In genomic region chr19:16176426-16176825, GRCm38 (mm10) we compare ENCODE assay signal across 17 mouse cellular contexts. TPM values are rescaled to one million over a fixed set of nuclear protein-coding genes. Genes with fewer than 3 reads are reported as not detected.
DNase-seq lines count a peak whose midpoint lies in the region; ATAC-seq and TF ChIP-seq lines count a peak whose summit lies in the region.
"Had no signal": no experiment of that assay in that cellular context is flagged by ENCODE, and none has a peak within 500 bp of the region (broad histone marks: within the 10 kb centered on the region; RNA-seq: fewer than 3 reads in every experiment).

No protein-coding gene starts in this region.

- no peak overlapping the region for H3K9ac ChIP-seq in heart, adult 2 months (ENCODE audit: low read depth, low read length)
- H3K9ac ChIP-seq in embryonic facial prominence, embryonic 15.5 days: no peak overlapping the region
- H3K9ac ChIP-seq in limb, embryonic 12.5 days (replicated peaks): no peak overlapping the region
- H3K9ac ChIP-seq: forebrain, postnatal 0 days; hindbrain, embryonic 12.5 days; liver, postnatal 0 days; neural tube, embryonic 12.5 days had no signal

- TF ChIP-seq POLR2A in heart, adult 2 months (IDR thresholded peaks at IDR 0.05; ENCODE audit: insufficient read depth, low read depth, low read length): no peak

- peak; percentile 19; the same call in 1 of the 2 replicates for TF ChIP-seq CTCF in heart, adult 2 months (IDR thresholded peaks at IDR 0.05)
- TF ChIP-seq CTCF in layer of hippocampus, adult 2 months (conservative IDR thresholded peaks at IDR 0.05): no peak

- H3K4me1 ChIP-seq in heart, adult 2 months (ENCODE audit: control insufficient read depth, insufficient read depth, low read length): peaks cover 23% of the 10 kb centered on the region
- peaks cover 34% of the 10 kb centered on the region for H3K4me1 ChIP-seq in embryonic facial prominence, embryonic 15.5 days
- peaks cover 37% of the 10 kb centered on the region for H3K4me1 ChIP-seq in limb, embryonic 12.5 days (replicated peaks)

- H3K9me3 ChIP-seq in embryonic facial prominence, embryonic 15.5 days (replicated peaks): no peaks in the 10 kb centered on the region
- H3K9me3 ChIP-seq in limb, embryonic 12.5 days: no peaks in the 10 kb centered on the region
- H3K9me3 ChIP-seq: hindbrain, embryonic 12.5 days; neural tube, embryonic 12.5 days had no signal

- H3K4me3 ChIP-seq in heart, adult 2 months: no peak overlapping the region
- H3K4me3 ChIP-seq in layer of hippocampus, adult 2 months: no peak overlapping the region
- no peak overlapping the region for H3K4me3 ChIP-seq in embryonic facial prominence, embryonic 15.5 days (replicated peaks)
- H3K4me3 ChIP-seq in limb, embryonic 12.5 days (replicated peaks): no peak overlapping the region
- H3K4me3 ChIP-seq: hindbrain, embryonic 12.5 days; neural tube, embryonic 12.5 days had no signal

- intact Hi-C loops in heart, adult 2 months (cut with DNase I): no loop called here
- intact Hi-C loops in heart, postnatal 10 days (cut with DNase I): no loop called here

- peaks cover 2% of the 10 kb centered on the region for H3K79me2 ChIP-seq in heart, adult 2 months (replicated peaks; ENCODE audit: control insufficient read depth, insufficient read depth, low read length)

- no peak for ATAC-seq in embryonic facial prominence, embryonic 15.5 days (ENCODE audit: insufficient number of reproducible peaks, low FRiP score, low TSS enrichment, low read depth)
- ATAC-seq in limb, embryonic 12.5 days (ENCODE audit: insufficient number of reproducible peaks, insufficient read depth, low FRiP score, low TSS enrichment, low read depth): no peak
- ATAC-seq: forebrain, postnatal 0 days; liver, postnatal 0 days had no signal

- WGBS in heart, adult 2 months: 45% methylated on average over 5 of the region's 5 CpGs
- WGBS in embryonic facial prominence, embryonic 15.5 days: 19% methylated on average over 5 of the region's 5 CpGs
- WGBS in limb, embryonic 12.5 days: 56% methylated on average over 5 of the region's 5 CpGs

- H3K36me3 ChIP-seq in heart, adult 2 months (ENCODE audit: control insufficient read depth, insufficient read depth, low read length): peaks cover 18% of the 10 kb centered on the region
- no peaks in the 10 kb centered on the region for H3K36me3 ChIP-seq in embryonic facial prominence, embryonic 15.5 days
- no peaks in the 10 kb centered on the region for H3K36me3 ChIP-seq in limb, embryonic 12.5 days
- H3K36me3 ChIP-seq: hindbrain, embryonic 12.5 days; neural tube, embryonic 12.5 days had no signal

- no peak for TF ChIP-seq EP300 in heart, adult 2 months (IDR thresholded peaks at IDR 0.05; ENCODE audit: insufficient read depth, low read depth, low read length)

- H3K27me3 ChIP-seq in heart, adult 2 months (ENCODE audit: control insufficient read depth, insufficient read depth, low read length): no peaks in the 10 kb centered on the region
- H3K27me3 ChIP-seq in embryonic facial prominence, embryonic 15.5 days: no peaks in the 10 kb centered on the region
- no peaks in the 10 kb centered on the region for H3K27me3 ChIP-seq in limb, embryonic 12.5 days
- H3K27me3 ChIP-seq: hindbrain, embryonic 12.5 days; neural tube, embryonic 12.5 days had no signal

- DNase-seq in heart, adult 2 months: no peak
- no peak for DNase-seq in heart, postnatal 10 days
- no peak for DNase-seq in layer of hippocampus, adult 2 months (ENCODE audit: low spot score in 2 of 2)
- no peak for DNase-seq in layer of hippocampus, adult 9-11 months
- no peak for DNase-seq in MN1 (ENCODE audit: low spot score)
- no peak for DNase-seq in cerebellum, postnatal 14 days
- DNase-seq: adrenal gland, adult 2 months; cerebellum, adult 9-10 months; forebrain, postnatal 0 days; gastrocnemius, postnatal 14 days; kidney, adult 8-10 months; left cerebral cortex, postnatal 4 days; liver, postnatal 0 days had no signal

- H3K4me2 ChIP-seq in embryonic facial prominence, embryonic 15.5 days (replicated peaks): no peak overlapping the region
- H3K4me2 ChIP-seq in limb, embryonic 12.5 days: no peak overlapping the region
- H3K4me2 ChIP-seq: hindbrain, embryonic 12.5 days; neural tube, embryonic 12.5 days had no signal

- no peak overlapping the region for H3K27ac ChIP-seq in heart, adult 2 months
- peak overlapping the region; percentile 8; the same call in 1 of the 2 replicates for H3K27ac ChIP-seq in layer of hippocampus, adult 2 months
- peak overlapping the region; percentile 68 for H3K27ac ChIP-seq in embryonic facial prominence, embryonic 15.5 days (replicated peaks)
- peak overlapping the region; percentile 56 for H3K27ac ChIP-seq in limb, embryonic 12.5 days
- H3K27ac ChIP-seq: hindbrain, embryonic 12.5 days; neural tube, embryonic 12.5 days had no signal

RNA-seq across cellular contexts. Expression of gene Gnaq, which starts 43.8 kb away (rescaled TPM):
- total RNA-seq in heart, adult 2 months (2021): 10 to 100 TPM; 23.1 to 23.4 TPM
- 8.4 and 14.5 TPM in 2 replicates for polyA plus RNA-seq in heart, adult 2 months (2012; rRNA removed)
- total RNA-seq in heart, postnatal 10 days (2021): 10 to 100 TPM; 37.3 to 38.1 TPM
- 100 to 1,000 TPM; 204 to 207 TPM for total RNA-seq in layer of hippocampus, adult 2 months (2021)
- polyA plus RNA-seq in embryonic facial prominence, embryonic 15.5 days (2015; fragmentation: Nextera tagmentation; extraction: Ambion mirVana): 33.4 and 34.0 TPM in 2 replicates
- 23.8 and 25.9 TPM in 2 replicates for polyA plus RNA-seq in limb, embryonic 12.5 days (2016; fragmentation: Nextera tagmentation; extraction: Ambion mirVana)

Comparison
In these comparisons a context has a peak if more than half of its experiments do, and no peak if none do; other contexts are left out.
1. RNA of gene Gnaq, which starts 43.8 kb away (total RNA-seq): 204 to 207 TPM in layer of hippocampus, adult 2 months; 37.3 to 38.1 TPM in heart, postnatal 10 days and 23.1 to 23.4 TPM in heart, adult 2 months; every median in the first group is over 4 times any median in the second.